31 mouse cellular contexts compared by ENCODE assay signal in genomic region chr1:113259421-113259820, GRCm38 (mm10).
"Had no signal": no experiment of that assay in that cellular context is flagged by ENCODE, and none has a peak within 500 bp of the region (broad histone marks: within the 10 kb centered on the region; RNA-seq: fewer than 3 reads in every experiment).

No protein-coding gene starts in this region.

- H3K27me3 ChIP-seq: heart, embryonic 13.5 days; heart, embryonic 15.5 days; hindbrain, embryonic 12.5 days; hindbrain, embryonic 13.5 days; hindbrain, embryonic 15.5 days; intestine, embryonic 15.5 days; kidney, embryonic 15.5 days had no signal

- H3K4me1 ChIP-seq: heart, embryonic 13.5 days; heart, embryonic 15.5 days; hindbrain, embryonic 10.5 days; hindbrain, embryonic 12.5 days; hindbrain, embryonic 13.5 days; hindbrain, embryonic 15.5 days; intestine, embryonic 15.5 days; kidney, embryonic 15.5 days had no signal

- H3K4me2 ChIP-seq: heart, embryonic 13.5 days; heart, embryonic 15.5 days; hindbrain, embryonic 12.5 days; hindbrain, embryonic 13.5 days; hindbrain, embryonic 14.5 days; hindbrain, embryonic 15.5 days; intestine, embryonic 15.5 days; kidney, embryonic 15.5 days had no signal

- ATAC-seq: hindbrain, embryonic 16.5 days; hindbrain, postnatal 0 days; inflammation-experienced regulatory T-cells, adult 6 months; intestine, embryonic 15.5 days; intestine, postnatal 0 days had no signal

- H3K36me3 ChIP-seq: heart, embryonic 13.5 days; heart, embryonic 15.5 days; hindbrain, embryonic 10.5 days; hindbrain, embryonic 12.5 days; hindbrain, embryonic 13.5 days; hindbrain, embryonic 15.5 days; intestine, embryonic 15.5 days; kidney, embryonic 15.5 days had no signal

- H3K9me3 ChIP-seq: heart, embryonic 15.5 days; hindbrain, embryonic 10.5 days; hindbrain, embryonic 12.5 days; hindbrain, embryonic 13.5 days; hindbrain, embryonic 15.5 days; intestine, embryonic 15.5 days; kidney, embryonic 15.5 days had no signal

- H3K27ac ChIP-seq: heart, embryonic 13.5 days; heart, embryonic 15.5 days; hindbrain, embryonic 10.5 days; hindbrain, embryonic 12.5 days; hindbrain, embryonic 13.5 days; hindbrain, embryonic 14.5 days; hindbrain, embryonic 15.5 days; hindbrain, postnatal 0 days; intestine, embryonic 15.5 days; kidney, embryonic 15.5 days; kidney, postnatal 0 days; layer of hippocampus, adult 2 months; left cerebral cortex, adult 2 months had no signal

- DNase-seq: heart, postnatal 10 days; heart, postnatal 14 days; heart, postnatal 36 days; heart, postnatal 4 days; kidney, adult 11 months; kidney, adult 18-20 months; kidney, adult 2 months; kidney, adult 8-10 months; kidney, adult 9 months; kidney, postnatal 10 days; kidney, postnatal 14 days; kidney, postnatal 36 days; kidney, postnatal 4 days; layer of hippocampus, adult 9-11 months; layer of hippocampus, postnatal 36 days had no signal

- H3K9ac ChIP-seq: heart, embryonic 13.5 days; heart, embryonic 15.5 days; hindbrain, embryonic 12.5 days; hindbrain, embryonic 13.5 days; hindbrain, embryonic 14.5 days; hindbrain, embryonic 15.5 days; intestine, embryonic 15.5 days; kidney, embryonic 15.5 days had no signal

- H3K4me3 ChIP-seq: heart, embryonic 13.5 days; heart, embryonic 15.5 days; hindbrain, embryonic 10.5 days; hindbrain, embryonic 12.5 days; hindbrain, embryonic 13.5 days; hindbrain, embryonic 15.5 days; intestine, embryonic 15.5 days; kidney, embryonic 15.5 days; layer of hippocampus, adult 2 months; left cerebral cortex, adult 2 months had no signal
